Mouse (Mus musculus): ENCODE results near the gene Scube3.

- no peak for TF ChIP-seq POLR2A (IDR thresholded peaks at IDR 0.05; ENCODE audit: borderline replicate concordance, extremely low read depth, insufficient read depth, insufficient read length, poor library complexity, severe bottlenecking)
- no peak for TF ChIP-seq CTCF (IDR thresholded peaks at IDR 0.05; ENCODE audit: borderline replicate concordance, extremely low read depth, insufficient read depth, insufficient read length)
Measured at GRCm38 (mm10) chr17:28138013-28138412, 3.9 kb upstream of the Scube3 start.
